Mouse (Mus musculus): ENCODE measurements around the gene Vps50. TPM values are rescaled to one million over a fixed set of nuclear protein-coding genes. Genes with fewer than 3 reads are reported as not detected.
A peak's percentile ranks its signal among the peaks of the same experiment; 100 is the strongest.
"Not testable (repeated sequence)": the region's sequence is repeated elsewhere in the genome, so short reads cannot be mapped to it uniquely, and the experiment has no call there.

The Vps50 gene
- polyA plus RNA-seq, 1 experiment from 2014 or later: 41.9 TPM

DNA sequence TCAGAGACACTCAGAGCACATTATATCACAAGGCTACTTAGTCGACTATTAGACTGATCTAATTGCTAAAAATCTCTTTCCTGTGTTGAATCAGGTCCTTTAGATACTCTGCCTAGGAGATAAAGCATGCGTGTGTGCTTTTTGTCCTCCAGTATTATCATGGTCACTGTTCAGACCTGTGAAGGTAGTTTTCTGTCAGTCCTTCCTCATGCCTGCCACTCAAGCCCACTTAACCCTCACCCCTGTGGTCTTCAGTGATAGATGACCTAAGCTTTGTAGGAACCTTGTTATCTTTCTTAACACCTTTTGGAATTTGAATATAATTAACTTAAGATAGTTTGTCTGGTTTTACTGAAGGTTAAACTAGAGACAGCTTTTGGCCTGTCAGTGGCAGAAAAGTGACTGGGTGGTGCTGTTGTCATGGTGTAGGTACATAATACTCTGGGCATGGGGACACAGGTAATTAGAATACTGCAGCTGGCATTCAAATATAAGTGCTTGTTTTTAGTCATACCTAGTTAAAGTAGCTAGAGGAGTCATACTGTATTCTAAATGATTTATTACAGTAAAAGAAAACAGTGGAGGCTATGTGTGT, 74.1 kb downstream of the Vps50 start:
- peaks cover 27% of the 10 kb centered on the region for H3K36me3 ChIP-seq
- no peak overlapping the region for H3K4me3 ChIP-seq
- no peak overlapping the region for H3K4me2 ChIP-seq (replicated peaks)
- H3K9me3 ChIP-seq: no peaks in the 10 kb centered on the region
- 89% methylated on average over 2 of the region's 2 CpGs for WGBS
- no peak overlapping the region for H3K9ac ChIP-seq (replicated peaks)
- no peaks in the 10 kb centered on the region for H3K27me3 ChIP-seq
- ATAC-seq (ENCODE audit: low FRiP score, low read depth): no peak
- H3K27ac ChIP-seq (replicated peaks): no peak overlapping the region
- H3K4me1 ChIP-seq: no peaks in the 10 kb centered on the region

DNA sequence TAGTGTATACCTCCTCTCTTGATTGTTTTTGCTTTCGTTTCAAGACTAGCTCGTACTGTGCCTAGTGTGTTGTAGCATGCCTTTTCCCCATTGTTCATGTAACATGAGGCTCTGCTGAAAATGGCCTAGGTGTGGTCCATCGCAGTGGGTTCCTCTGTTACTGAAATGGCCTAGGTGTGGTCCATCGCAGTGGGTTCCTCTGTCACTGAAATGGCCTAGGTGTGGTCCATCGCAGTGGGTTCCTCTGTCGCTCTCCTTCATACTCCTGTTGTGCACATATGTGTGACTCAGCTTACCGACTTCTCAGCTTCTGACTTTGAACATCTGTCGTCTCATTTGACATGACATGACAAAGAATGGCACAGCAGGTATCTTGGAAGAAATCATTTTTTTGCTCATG, 75.6 kb downstream of the Vps50 start:
- H3K27me3 ChIP-seq: no peaks in the 10 kb centered on the region
- no peak for ATAC-seq (ENCODE audit: low FRiP score, low read depth)
- no peak overlapping the region for H3K27ac ChIP-seq (replicated peaks)
- no peaks in the 10 kb centered on the region for H3K4me1 ChIP-seq
- H3K4me2 ChIP-seq (replicated peaks): no peak overlapping the region
- no peak overlapping the region for H3K4me3 ChIP-seq
- WGBS: 94% methylated on average over 8 of the region's 8 CpGs
- H3K9ac ChIP-seq (replicated peaks): no peak overlapping the region
- peaks cover 27% of the 10 kb centered on the region for H3K36me3 ChIP-seq
- no peaks in the 10 kb centered on the region for H3K9me3 ChIP-seq

DNA sequence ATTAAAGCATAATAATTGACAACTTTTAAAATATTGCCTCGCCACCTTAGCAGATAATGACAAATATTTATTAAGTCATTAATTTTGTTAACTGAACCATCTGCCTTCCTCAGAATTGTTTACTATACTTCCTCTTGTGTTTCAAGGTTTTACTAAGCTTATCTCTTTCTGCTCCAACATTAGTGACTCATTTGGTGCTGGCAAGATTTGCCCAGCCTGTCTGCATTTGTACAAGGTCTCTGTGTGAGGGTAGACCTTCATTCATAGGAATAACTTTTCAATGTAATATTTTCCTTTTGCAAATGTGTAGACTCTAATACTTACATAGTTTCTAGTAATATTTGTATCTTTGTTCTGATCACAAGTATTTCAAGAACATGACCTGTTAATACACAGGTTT, 87.2 kb downstream of the Vps50 start:
- no peaks in the 10 kb centered on the region for H3K9me3 ChIP-seq
- WGBS: 100% methylated on average over 1 of the region's 1 CpGs
- no peak overlapping the region for H3K4me2 ChIP-seq (replicated peaks)
- no peaks in the 10 kb centered on the region for H3K4me1 ChIP-seq
- ATAC-seq (ENCODE audit: low FRiP score, low read depth): no peak
- H3K27ac ChIP-seq (replicated peaks): no peak overlapping the region
- H3K9ac ChIP-seq (replicated peaks): no peak overlapping the region
- no peaks in the 10 kb centered on the region for H3K27me3 ChIP-seq
- no peak overlapping the region for H3K4me3 ChIP-seq
- peaks cover 5% of the 10 kb centered on the region for H3K36me3 ChIP-seq

DNA sequence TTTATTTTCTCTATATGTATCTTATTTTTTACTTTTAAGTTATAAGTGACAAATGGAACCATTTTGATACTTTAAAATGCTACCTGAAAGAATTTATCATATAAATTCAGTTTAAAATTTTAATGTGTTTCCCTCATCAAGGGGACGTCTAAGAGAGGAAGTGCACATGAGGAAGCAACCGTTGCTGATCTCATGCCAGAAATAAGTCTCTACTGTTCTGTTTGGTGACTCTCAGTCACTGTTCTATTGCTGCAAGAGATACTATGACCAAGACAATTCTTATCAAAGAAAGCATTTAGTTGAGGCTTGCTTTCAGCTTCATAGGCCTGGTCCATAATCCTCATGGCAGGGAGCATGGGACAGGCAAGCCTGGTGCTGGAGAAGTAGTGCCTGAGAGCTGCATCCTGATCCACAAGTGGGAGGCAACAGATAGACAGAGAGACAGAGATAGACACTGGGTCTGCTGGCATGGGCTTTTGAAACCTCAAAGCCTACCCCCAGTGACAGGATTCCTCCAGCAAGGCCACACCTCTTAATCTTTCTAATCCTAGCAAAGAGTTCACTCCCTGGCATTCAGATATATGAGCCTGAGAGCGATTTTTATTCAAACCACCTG, 92.2 kb downstream of the Vps50 start:
- no peak overlapping the region for H3K9ac ChIP-seq (replicated peaks)
- no peaks in the 10 kb centered on the region for H3K9me3 ChIP-seq
- H3K27ac ChIP-seq (replicated peaks): no peak overlapping the region
- H3K4me1 ChIP-seq: no peaks in the 10 kb centered on the region
- WGBS: 89% methylated on average over 3 of the region's 3 CpGs
- ATAC-seq (ENCODE audit: low FRiP score, low read depth): no peak
- H3K4me2 ChIP-seq (replicated peaks): no peak overlapping the region
- no peaks in the 10 kb centered on the region for H3K27me3 ChIP-seq
- H3K4me3 ChIP-seq: no peak overlapping the region
- H3K36me3 ChIP-seq: peaks cover 8% of the 10 kb centered on the region

DNA sequence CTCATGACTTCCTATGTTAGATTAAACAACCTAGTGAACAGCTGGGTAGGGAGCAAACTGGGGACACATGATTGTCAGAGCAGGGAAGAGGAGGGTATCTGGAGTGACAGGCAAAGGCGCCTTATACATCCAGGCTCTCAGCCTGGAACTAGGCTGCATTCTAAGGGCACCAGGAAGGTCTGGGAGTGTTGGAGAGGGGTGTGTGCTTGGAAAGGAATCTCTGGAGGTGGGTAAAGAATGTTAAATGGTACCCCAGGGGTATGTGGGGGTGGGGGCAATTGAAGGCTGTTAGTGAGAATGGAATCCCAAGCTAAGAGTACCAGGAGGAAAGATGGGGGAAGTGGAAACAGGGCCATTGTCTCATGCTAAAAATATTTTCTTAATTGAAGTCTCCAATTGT, 96.1 kb downstream of the Vps50 start:
- no peak overlapping the region for H3K27ac ChIP-seq (replicated peaks)
- no peak overlapping the region for H3K4me3 ChIP-seq
- H3K27me3 ChIP-seq: no peaks in the 10 kb centered on the region
- 95% methylated on average over 1 of the region's 1 CpGs for WGBS
- H3K9me3 ChIP-seq: no peaks in the 10 kb centered on the region
- H3K4me1 ChIP-seq: no peaks in the 10 kb centered on the region
- H3K9ac ChIP-seq (replicated peaks): no peak overlapping the region
- no peak for ATAC-seq (ENCODE audit: low FRiP score, low read depth)
- H3K4me2 ChIP-seq (replicated peaks): no peak overlapping the region
- peaks cover 6% of the 10 kb centered on the region; the same call in 1 of the 2 replicates for H3K36me3 ChIP-seq

DNA sequence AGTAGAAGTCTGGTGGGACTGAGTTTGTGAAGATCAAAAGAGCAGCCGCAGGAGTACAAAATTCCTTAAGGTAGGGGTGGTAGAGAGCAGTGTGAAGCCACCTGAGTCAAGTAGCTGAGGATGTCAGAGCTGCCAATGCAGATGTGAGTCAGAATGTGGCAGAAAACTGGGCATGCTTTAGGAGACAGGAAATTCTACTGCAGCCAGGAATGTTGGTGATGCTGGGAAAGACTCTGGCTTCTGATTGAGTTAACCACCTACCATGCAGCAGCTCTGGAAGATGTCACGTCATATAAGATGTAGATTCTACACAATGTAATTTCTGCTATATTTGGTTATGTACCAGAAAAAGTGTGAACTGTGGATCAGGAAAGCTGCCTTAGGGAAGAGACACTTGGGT, 114.6 kb downstream of the Vps50 start:
- no peak overlapping the region for H3K4me3 ChIP-seq
- ATAC-seq (ENCODE audit: low FRiP score, low read depth): no peak
- H3K36me3 ChIP-seq: no peaks in the 10 kb centered on the region
- no peaks in the 10 kb centered on the region for H3K27me3 ChIP-seq
- no peaks in the 10 kb centered on the region for H3K9me3 ChIP-seq
- H3K4me2 ChIP-seq (replicated peaks): no peak overlapping the region
- no peak overlapping the region for H3K9ac ChIP-seq (replicated peaks)
- H3K27ac ChIP-seq (replicated peaks): no peak overlapping the region
- H3K4me1 ChIP-seq: no peaks in the 10 kb centered on the region
- 96% methylated on average over 2 of the region's 2 CpGs for WGBS

DNA sequence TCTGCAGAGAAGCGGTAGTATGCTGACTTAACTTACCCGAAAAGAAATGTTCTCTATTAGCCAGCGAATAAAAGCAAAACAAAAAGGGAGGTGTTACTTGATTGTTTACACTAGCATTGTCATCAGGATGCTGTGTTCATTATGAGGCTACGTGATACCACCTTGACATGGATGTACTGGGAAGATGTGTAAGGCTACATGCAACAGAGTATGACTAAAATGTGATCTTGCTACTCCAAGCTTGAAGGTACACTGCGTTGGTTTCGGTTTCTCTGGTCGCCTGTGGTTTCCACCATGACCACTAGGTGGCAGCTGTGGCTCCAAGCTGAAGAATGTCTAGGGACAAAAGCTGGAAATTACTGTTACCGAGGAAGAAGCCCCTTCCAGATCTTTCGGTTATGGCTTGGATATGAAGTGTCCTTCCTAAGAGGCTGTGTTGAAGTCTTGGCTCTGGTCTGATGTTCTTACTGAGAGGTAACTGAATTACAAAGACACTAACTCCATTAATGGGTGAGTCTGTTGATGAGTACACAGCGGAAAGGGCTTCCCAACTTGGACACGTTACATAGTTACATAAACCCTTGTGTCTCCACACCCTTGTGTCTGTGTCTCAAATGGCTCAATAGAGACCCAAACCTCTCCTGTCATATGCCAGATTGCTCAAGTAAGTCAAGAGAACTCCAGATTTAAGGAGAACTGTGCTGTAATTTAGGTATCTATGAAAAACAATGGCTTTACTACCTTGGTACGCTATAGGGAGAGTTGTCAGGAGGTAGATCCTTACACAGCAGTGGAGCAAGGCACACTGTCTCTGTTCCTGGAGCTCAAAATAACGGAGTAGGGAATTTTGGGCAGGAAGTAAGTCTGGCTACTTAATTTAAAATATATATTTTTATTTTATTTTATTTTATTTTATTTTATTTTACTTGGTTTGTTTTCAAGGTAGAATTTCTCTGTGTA, 122.5 kb downstream of the Vps50 start:
- WGBS: 65% methylated on average over 11 of the region's 13 CpGs
- H3K9ac ChIP-seq (replicated peaks); H3K36me3 ChIP-seq; H3K4me1 ChIP-seq; H3K27me3 ChIP-seq; H3K4me2 ChIP-seq (replicated peaks); H3K9me3 ChIP-seq; H3K27ac ChIP-seq (replicated peaks); H3K4me3 ChIP-seq: not testable (repeated sequence)
- peak; percentile 72 for ATAC-seq (ENCODE audit: low FRiP score, low read depth)

Other genes starting within 250 kb of the Vps50 start
- gene Samd9l, start 98.8 kb upstream of the Vps50 start, polyA plus RNA-seq (2016; fragmentation: Nextera tagmentation; extraction: Ambion mirVana): 1.1 and 1.3 TPM in 2 replicates
- gene Hepacam2, start 84 bp upstream of the Vps50 start, polyA plus RNA-seq (2016; fragmentation: Nextera tagmentation; extraction: Ambion mirVana): 3.4 and 4.7 TPM in 2 replicates